Mouse (Mus musculus): ENCODE data around the gene Itga9. TPM values are rescaled to one million over a fixed set of nuclear protein-coding genes. Genes with fewer than 3 reads are reported as not detected.

Itga9 gene
- total and polyA plus RNA-seq, 2 experiments from 2014 or later: 0.99 to 3.3 TPM

- WGBS: 63% methylated on average over 2 of the region's 2 CpGs
Measured at GRCm38 (mm10) chr9:118900677-118901076, 294.2 kb downstream of the Itga9 start.

GRCm38 (mm10) chr9:118901917-118902316 lies 295.4 kb downstream of the Itga9 start:
- ATAC-seq: peak; percentile 58
- no peaks in the 10 kb centered on the region for H3K27me3 ChIP-seq (ENCODE audit: insufficient read depth, low read length)
- H3K4me3 ChIP-seq (ENCODE audit: low read depth, low read length): no peak overlapping the region
- H3K27ac ChIP-seq (ENCODE audit: low read depth, low read length): no peak overlapping the region
- 23% methylated on average over 6 of the region's 6 CpGs for WGBS
- no peaks in the 10 kb centered on the region for H3K36me3 ChIP-seq (ENCODE audit: insufficient read depth)
- no peak overlapping the region for H3K4me2 ChIP-seq (ENCODE audit: low read depth)
- DNase-seq: no peak
- TF ChIP-seq CTCF (IDR thresholded peaks at IDR 0.05; ENCODE audit: low read depth): no peak
- no peak overlapping the region for H3K9ac ChIP-seq
- H3K4me1 ChIP-seq (ENCODE audit: insufficient read depth): no peaks in the 10 kb centered on the region
- no peaks in the 10 kb centered on the region for H3K9me3 ChIP-seq (ENCODE audit: low read length)

More at GRCm38 (mm10) chr9:118900677-118901076, 294.2 kb downstream of the Itga9 start:
- Histone ChIP-seq H3K9me3 (ENCODE audit: low read length) (no peaks in the 10 kb centered on the region), H3K4me2 (ENCODE audit: low read depth) (no peak overlapping the region), H3K27me3 (ENCODE audit: insufficient read depth, low read length) (no peaks in the 10 kb centered on the region), H3K36me3 (ENCODE audit: insufficient read depth) (no peaks in the 10 kb centered on the region), H3K4me1 (ENCODE audit: insufficient read depth) (no peaks in the 10 kb centered on the region), H3K27ac (ENCODE audit: low read depth, low read length) (no peak overlapping the region), H3K9ac (no peak overlapping the region), H3K4me3 (ENCODE audit: low read depth, low read length) (no peak overlapping the region)
- DNase-seq: no peak
- TF ChIP-seq CTCF (IDR thresholded peaks at IDR 0.05; ENCODE audit: low read depth): no peak
- ATAC-seq: no peak

- ATAC-seq (peak; percentile 29; the same call in 1 of the 2 replicates), DNase-seq (peak; percentile 85)
- H3K36me3 ChIP-seq (ENCODE audit: insufficient read depth): no peaks in the 10 kb centered on the region
- TF ChIP-seq CTCF (IDR thresholded peaks at IDR 0.05; ENCODE audit: low read depth): peak; percentile 97
- WGBS: 53% methylated on average over 18 of the region's 18 CpGs
- no peaks in the 10 kb centered on the region for H3K4me1 ChIP-seq (ENCODE audit: insufficient read depth)
- no peak overlapping the region for H3K4me2 ChIP-seq (ENCODE audit: low read depth)
- H3K27me3 ChIP-seq (ENCODE audit: insufficient read depth, low read length): no peaks in the 10 kb centered on the region
- H3K9me3 ChIP-seq (ENCODE audit: low read length): no peaks in the 10 kb centered on the region
- no peak overlapping the region for H3K9ac ChIP-seq
- H3K4me3 ChIP-seq (ENCODE audit: low read depth, low read length): no peak overlapping the region
- H3K27ac ChIP-seq (ENCODE audit: low read depth, low read length): no peak overlapping the region
Measured at GRCm38 (mm10) chr9:118907934-118908620, 301.6 kb downstream of the Itga9 start.

GRCm38 (mm10) chr9:118913048-118913447 lies 306.6 kb downstream of the Itga9 start:
- DNase-seq: no peak
- TF ChIP-seq CTCF (IDR thresholded peaks at IDR 0.05; ENCODE audit: low read depth): no peak
- Histone ChIP-seq H3K4me3 (ENCODE audit: low read depth, low read length) (no peak overlapping the region), H3K27me3 (ENCODE audit: insufficient read depth, low read length) (no peaks in the 10 kb centered on the region), H3K9ac (no peak overlapping the region), H3K36me3 (ENCODE audit: insufficient read depth) (no peaks in the 10 kb centered on the region), H3K27ac (ENCODE audit: low read depth, low read length) (no peak overlapping the region), H3K4me1 (ENCODE audit: insufficient read depth) (no peaks in the 10 kb centered on the region), H3K9me3 (ENCODE audit: low read length) (no peaks in the 10 kb centered on the region), H3K4me2 (ENCODE audit: low read depth) (no peak overlapping the region)
- 94% methylated on average over 9 of the region's 9 CpGs for WGBS
- no peak for ATAC-seq

- 91% methylated on average over 3 of the region's 3 CpGs for WGBS
- no peak for ATAC-seq
Measured at GRCm38 (mm10) chr9:118913613-118914012, 307.1 kb downstream of the Itga9 start.

GRCm38 (mm10) chr9:118914589-118914988 lies 308.1 kb downstream of the Itga9 start:
- Histone ChIP-seq H3K4me3 (ENCODE audit: low read depth, low read length) (no peak overlapping the region), H3K4me2 (ENCODE audit: low read depth) (no peak overlapping the region), H3K27ac (ENCODE audit: low read depth, low read length) (no peak overlapping the region), H3K9ac (no peak overlapping the region), H3K4me1 (ENCODE audit: insufficient read depth) (peaks cover under 1% of the 10 kb centered on the region; the same call in 1 of the 2 replicates), H3K27me3 (ENCODE audit: insufficient read depth, low read length) (no peaks in the 10 kb centered on the region), H3K36me3 (ENCODE audit: insufficient read depth) (no peaks in the 10 kb centered on the region), H3K9me3 (ENCODE audit: low read length) (no peaks in the 10 kb centered on the region)
- 21% methylated on average over 8 of the region's 8 CpGs for WGBS
- ATAC-seq: no peak
- no peak for TF ChIP-seq CTCF (IDR thresholded peaks at IDR 0.05; ENCODE audit: low read depth)
- no peak for DNase-seq

More at GRCm38 (mm10) chr9:118913613-118914012, 307.1 kb downstream of the Itga9 start:
- no peak for TF ChIP-seq CTCF (IDR thresholded peaks at IDR 0.05; ENCODE audit: low read depth)
- Histone ChIP-seq H3K36me3 (ENCODE audit: insufficient read depth) (no peaks in the 10 kb centered on the region), H3K4me2 (ENCODE audit: low read depth) (no peak overlapping the region), H3K27me3 (ENCODE audit: insufficient read depth, low read length) (no peaks in the 10 kb centered on the region), H3K4me3 (ENCODE audit: low read depth, low read length) (no peak overlapping the region), H3K27ac (ENCODE audit: low read depth, low read length) (no peak overlapping the region), H3K9me3 (ENCODE audit: low read length) (no peaks in the 10 kb centered on the region), H3K9ac (no peak overlapping the region), H3K4me1 (ENCODE audit: insufficient read depth) (no peaks in the 10 kb centered on the region)
- no peak for DNase-seq

- TF ChIP-seq CTCF (IDR thresholded peaks at IDR 0.05; ENCODE audit: low read depth): peak; percentile 72
- H3K4me2 ChIP-seq (ENCODE audit: low read depth): no peak overlapping the region
- H3K36me3 ChIP-seq (ENCODE audit: insufficient read depth): no peaks in the 10 kb centered on the region
- no peak overlapping the region for H3K27ac ChIP-seq (ENCODE audit: low read depth, low read length)
- H3K4me3 ChIP-seq (ENCODE audit: low read depth, low read length): no peak overlapping the region
- H3K4me1 ChIP-seq (ENCODE audit: insufficient read depth): peaks cover 8% of the 10 kb centered on the region; the same call in 1 of the 2 replicates
- no peak overlapping the region for H3K9ac ChIP-seq
- DNase-seq (peak; percentile 34), ATAC-seq (no peak)
- H3K27me3 ChIP-seq (ENCODE audit: insufficient read depth, low read length): no peaks in the 10 kb centered on the region
- 53% methylated on average over 5 of the region's 5 CpGs for WGBS
- no peaks in the 10 kb centered on the region for H3K9me3 ChIP-seq (ENCODE audit: low read length)
Measured at GRCm38 (mm10) chr9:118915290-118915689, 308.8 kb downstream of the Itga9 start.

Data from forebrain, postnatal 0 days (tissue).